Mouse (Mus musculus) c-Kit-positive CD71-positive TER-119-positive erythroid progenitor cells, embryonic 14.5 days (primary cell): Measurements from ENCODE around the gene Heatr5a.

Experiments used
- DNase-seq: peaks from one replicate; pipeline ENCODE4 v3.0.0-alpha.2; 2013; ENCODE audit warnings: low spot score

Heatr5a gene

GRCm38 (mm10) chr12:51971070-51971664, at the start of gene Heatr5a:
Gene Heatr5a, minus strand, starts transcription at chr12:51971321.
- peak; percentile 81 for DNase-seq

GRCm38 (mm10) chr12:52014494-52015029, 43.4 kb upstream of the Heatr5a start:
- no peak for DNase-seq

GRCm38 (mm10) chr12:52014044-52014443, 42.9 kb upstream of the Heatr5a start:
- no peak for DNase-seq

- DNase-seq, result no peak
These were observed 42.2 kb upstream of the Heatr5a start for GRCm38 (mm10) chr12:52013274-52013673.

- no peak for DNase-seq
These were observed 41.0 kb upstream of the Heatr5a start for GRCm38 (mm10) chr12:52012159-52012558.

- DNase-seq, result peak; percentile 38
These were observed 39.5 kb upstream of the Heatr5a start for GRCm38 (mm10) chr12:52010630-52010961.

- no peak for DNase-seq
These were observed 39.0 kb upstream of the Heatr5a start for GRCm38 (mm10) chr12:52009928-52010629.

- DNase-seq, result no peak
These were observed 35.5 kb upstream of the Heatr5a start for GRCm38 (mm10) chr12:52006633-52006994.

- peak; percentile 83 for DNase-seq
These were observed 34.9 kb upstream of the Heatr5a start, which contains the start of gene Dtd2 for GRCm38 (mm10) chr12:52005877-52006632. Gene Dtd2, minus strand, starts transcription at chr12:52006501.

- DNase-seq, result no peak
These were observed 31.6 kb upstream of the Heatr5a start for GRCm38 (mm10) chr12:52002746-52003145.

- peak; percentile 69 for DNase-seq
These were observed 30.4 kb upstream of the Heatr5a start for GRCm38 (mm10) chr12:52001544-52001943.

GRCm38 (mm10) chr12:51998366-51998932, 27.3 kb upstream of the Heatr5a start:
- peak; percentile 13 for DNase-seq

GRCm38 (mm10) chr12:51995738-51996536, 24.8 kb upstream of the Heatr5a start:
- no peak for DNase-seq

- no peak for DNase-seq
These were observed 19.5 kb upstream of the Heatr5a start for GRCm38 (mm10) chr12:51990629-51991028.

GRCm38 (mm10) chr12:51988536-51988935, 17.4 kb upstream of the Heatr5a start:
- DNase-seq, result no peak

- DNase-seq, result no peak
These were observed 14.7 kb upstream of the Heatr5a start for GRCm38 (mm10) chr12:51985826-51986225.

- DNase-seq, result no peak
These were observed 14.1 kb upstream of the Heatr5a start for GRCm38 (mm10) chr12:51985163-51985748.

- DNase-seq, result no peak
These were observed 12.5 kb upstream of the Heatr5a start for GRCm38 (mm10) chr12:51983625-51984024.

- DNase-seq, result no peak
These were observed 5.4 kb upstream of the Heatr5a start for GRCm38 (mm10) chr12:51976531-51976930.

GRCm38 (mm10) chr12:51974381-51974780, 3.3 kb upstream of the Heatr5a start:
- DNase-seq, result no peak
